Mouse (Mus musculus): ENCODE data around the gene Ipo13.

GRCm38 (mm10) chr4:117908834-117909453, 5.9 kb downstream of the Ipo13 start:
- no peak for TF ChIP-seq CTCF (IDR thresholded peaks at IDR 0.05; ENCODE audit: control insufficient read depth, insufficient read depth, insufficient replicate concordance, low read depth, low read length)
- no peak for TF ChIP-seq POLR2A (IDR thresholded peaks at IDR 0.05; ENCODE audit: control insufficient read depth, low read depth, low read length)
